Mouse (Mus musculus): Measurements from ENCODE around the gene Zfp143. TPM values are rescaled to one million over a fixed set of nuclear protein-coding genes. Genes with fewer than 3 reads are reported as not detected.

Zfp143 gene
- polyA plus RNA-seq, 1 experiment from 2014 or later, result 10.3 TPM

Other genes with a start within 250 kb of the Zfp143 start
- gene Scube2, start 195.5 kb upstream of the Zfp143 start, polyA plus RNA-seq (2015; fragmentation: Nextera tagmentation; extraction: Ambion mirVana), result 0.06 and 0.14 TPM in 2 replicates
- 6.7 TPM in 2 replicates for gene Dennd5a, start 100.7 kb upstream of the Zfp143 start, polyA plus RNA-seq (2015; fragmentation: Nextera tagmentation; extraction: Ambion mirVana)
- gene Tmem41b, start 74.3 kb upstream of the Zfp143 start, polyA plus RNA-seq (2015; fragmentation: Nextera tagmentation; extraction: Ambion mirVana), result 35.4 and 45.7 TPM in 2 replicates
- 25.0 and 33.9 TPM in 2 replicates for gene Ipo7, start 42.9 kb upstream of the Zfp143 start, polyA plus RNA-seq (2015; fragmentation: Nextera tagmentation; extraction: Ambion mirVana)
- gene Wee1, start 60.8 kb downstream of the Zfp143 start, polyA plus RNA-seq (2015; fragmentation: Nextera tagmentation; extraction: Ambion mirVana), result 10.2 and 12.2 TPM in 2 replicates
- 10.2 and 12.9 TPM in 2 replicates for gene Swap70, start 160.5 kb downstream of the Zfp143 start, polyA plus RNA-seq (2015; fragmentation: Nextera tagmentation; extraction: Ambion mirVana)